Mouse (Mus musculus): ENCODE measurements around the gene Stx3.

GRCm38 (mm10) chr19:11852652-11853051, 33.4 kb upstream of the Stx3 start:
- TF ChIP-seq CTCF (IDR thresholded peaks at IDR 0.05; ENCODE audit: low read depth) (no peak), EP300 (optimal IDR thresholded peaks at IDR 0.05) (no peak)
